Mouse (Mus musculus): ENCODE measurements around the gene Rnps1. TPM values are rescaled to one million over a fixed set of nuclear protein-coding genes. Genes with fewer than 3 reads are reported as not detected.
"Not testable (repeated sequence)": the region's sequence is repeated elsewhere in the genome, so short reads cannot be mapped to it uniquely, and the experiment has no call there.

The Rnps1 gene
- polyA plus RNA-seq, 1 experiment from 2014 or later: 240 TPM

GRCm38 (mm10) chr17:24427170-24427557 lies 12.8 kb downstream of the Rnps1 start:
- DNase-seq (ENCODE audit: low spot score): no peak

- DNase-seq (ENCODE audit: low spot score): no peak
Measured at GRCm38 (mm10) chr17:24429201-24429983, 15.0 kb downstream of the Rnps1 start.

GRCm38 (mm10) chr17:24437016-24437415 lies 22.7 kb downstream of the Rnps1 start:
- peak; percentile 65 for DNase-seq (ENCODE audit: low spot score)

- DNase-seq (ENCODE audit: low spot score): no peak
Measured at GRCm38 (mm10) chr17:24440377-24440776, 26.0 kb downstream of the Rnps1 start.

DNA sequence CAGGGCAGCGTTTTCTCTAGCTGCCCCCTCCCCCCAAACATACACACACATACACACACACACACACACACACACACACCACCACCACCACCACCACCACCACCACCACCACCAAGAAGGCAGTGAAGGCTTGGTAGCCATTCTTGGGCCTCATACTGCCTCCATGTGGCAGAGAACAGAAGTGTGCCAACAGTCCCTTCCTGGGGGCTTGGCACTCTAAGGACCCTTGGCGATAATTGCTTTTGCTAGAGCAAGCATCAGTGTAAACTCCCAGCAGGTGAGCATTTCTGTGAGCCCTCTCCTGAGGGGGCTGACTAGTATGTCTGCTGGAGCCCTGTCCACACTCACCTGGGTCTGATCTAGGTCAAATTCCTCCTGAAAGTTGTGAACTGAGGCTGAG lies 26.8 kb downstream of the Rnps1 start:
- no peak for DNase-seq (ENCODE audit: low spot score)

DNA sequence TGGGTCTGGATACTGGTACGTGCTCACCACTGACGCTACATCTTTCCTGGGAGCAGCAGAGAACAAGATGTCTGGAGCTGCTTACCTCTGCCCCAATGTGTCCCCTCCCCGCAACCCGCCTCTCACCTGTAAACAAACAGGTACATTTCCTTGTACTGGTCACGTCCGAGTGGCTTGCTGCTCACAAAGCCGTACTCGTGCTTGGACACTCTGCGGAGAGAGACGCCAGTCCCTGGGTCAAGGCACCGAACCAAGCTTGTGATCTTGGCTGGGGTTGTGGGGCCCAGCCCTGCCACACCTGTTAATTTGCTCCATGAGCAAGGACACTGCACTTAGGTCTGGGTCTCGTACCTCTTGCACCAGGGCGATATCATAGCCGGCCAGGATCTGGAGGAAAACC lies 27.7 kb downstream of the Rnps1 start:
- DNase-seq (ENCODE audit: low spot score): no peak

GRCm38 (mm10) chr17:24442632-24443155 lies 28.3 kb downstream of the Rnps1 start, which contains the start of gene Dnase1l2:
Gene Dnase1l2 (minus strand): TSS chr17:24443105.
- DNase-seq (ENCODE audit: low spot score): no peak

GRCm38 (mm10) chr17:24443409-24443808 lies 29.0 kb downstream of the Rnps1 start:
- DNase-seq (ENCODE audit: low spot score): no peak

- no peak for DNase-seq (ENCODE audit: low spot score)
Measured at GRCm38 (mm10) chr17:24446590-24446989, 32.2 kb downstream of the Rnps1 start.

DNA sequence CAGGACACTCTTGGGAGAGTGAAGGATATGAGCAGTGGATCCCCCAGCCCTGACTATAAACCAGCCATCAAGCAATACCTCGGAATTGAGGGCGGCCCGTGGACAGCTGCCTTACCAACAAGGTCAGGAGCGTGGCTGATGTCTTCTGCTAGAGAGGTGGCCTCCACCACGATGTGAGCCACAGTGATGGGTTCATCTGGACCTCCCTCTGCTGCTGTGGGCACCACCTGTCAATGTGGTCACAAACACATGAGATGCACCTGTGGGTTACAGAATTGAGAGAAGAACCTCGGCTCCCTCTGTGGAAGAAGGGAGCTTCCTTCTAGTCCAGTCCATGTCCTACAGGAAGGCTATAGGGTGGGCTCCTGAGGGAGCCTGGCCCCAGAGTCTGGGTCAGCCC lies 35.1 kb downstream of the Rnps1 start:
- no peak for DNase-seq (ENCODE audit: low spot score)

DNA sequence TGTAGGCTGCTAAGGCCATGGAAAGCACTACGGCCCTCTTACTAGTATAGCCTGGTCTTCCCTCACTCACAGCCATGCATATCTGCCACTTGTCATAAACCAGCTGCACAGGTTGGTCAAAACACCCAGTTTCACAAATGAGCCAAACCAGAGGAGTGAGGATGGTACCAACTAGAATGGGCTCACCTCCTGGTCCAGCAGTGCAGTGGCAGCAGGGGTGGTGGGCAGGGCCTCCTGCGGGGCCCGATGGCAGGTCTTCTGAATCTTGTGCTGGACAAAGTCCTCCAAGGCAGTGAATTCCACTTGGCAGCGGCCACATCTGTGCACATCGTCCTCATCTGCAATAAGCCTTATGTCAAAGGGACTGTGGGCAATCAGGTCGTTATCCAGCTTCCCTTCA lies 36.9 kb downstream of the Rnps1 start:
- DNase-seq (ENCODE audit: low spot score): no peak

- no peak for DNase-seq (ENCODE audit: low spot score)
Measured at GRCm38 (mm10) chr17:24453372-24453771, 39.0 kb downstream of the Rnps1 start.

DNA sequence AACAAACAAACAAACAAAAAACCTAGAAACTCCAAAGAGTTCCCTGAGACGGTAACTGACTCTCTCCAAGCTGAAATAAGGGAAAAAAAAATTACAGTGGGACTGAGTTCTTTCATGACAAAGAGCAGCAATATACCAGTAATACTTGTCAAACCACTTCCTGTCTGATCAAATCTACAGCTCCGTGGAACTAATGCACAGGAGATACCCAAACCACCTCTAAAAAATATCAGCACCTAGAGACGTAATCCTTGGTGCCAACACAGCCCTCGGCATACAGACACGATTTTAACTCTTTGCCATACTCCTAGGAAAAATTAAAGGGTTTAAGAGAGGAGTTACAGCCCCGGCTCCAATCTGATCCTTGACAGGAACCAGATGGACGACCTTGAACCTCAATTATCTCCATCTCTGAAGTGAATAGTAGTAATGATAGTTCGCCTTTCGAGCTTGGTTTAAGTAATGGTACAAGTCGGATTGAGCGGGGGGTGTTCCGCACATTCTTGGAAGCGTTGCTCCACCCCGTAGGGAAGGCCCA lies 39.9 kb downstream of the Rnps1 start:
- peak; percentile 33 for DNase-seq (ENCODE audit: low spot score)

- DNase-seq (ENCODE audit: low spot score): peak; percentile 99
Measured at GRCm38 (mm10) chr17:24454756-24455522, 40.6 kb downstream of the Rnps1 start.

- DNase-seq (ENCODE audit: low spot score): not testable (repeated sequence)
Measured at GRCm38 (mm10) chr17:24455523-24456206, 41.3 kb downstream of the Rnps1 start.

DNA sequence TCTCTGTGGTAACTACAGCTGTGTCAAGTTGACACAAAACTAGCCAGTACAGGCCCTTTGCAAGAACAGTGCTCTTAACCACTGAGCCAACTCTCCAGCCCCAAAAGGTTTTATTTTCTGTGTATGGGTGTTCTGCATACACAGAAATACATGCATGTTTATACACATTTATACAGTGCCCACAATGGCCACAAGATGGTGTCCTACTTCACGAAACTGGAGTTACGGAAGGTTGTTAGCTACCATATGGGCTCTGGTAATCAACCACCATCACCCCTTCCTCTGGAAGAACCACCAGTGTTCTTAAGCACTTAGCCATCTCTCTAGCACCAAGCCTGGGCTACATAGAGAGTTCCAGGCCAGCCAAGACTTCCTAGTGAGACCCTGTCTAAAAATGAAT lies 47.2 kb downstream of the Rnps1 start:
- DNase-seq (ENCODE audit: low spot score): peak; percentile 68

GRCm38 (mm10) chr17:24462932-24463331 lies 48.6 kb downstream of the Rnps1 start:
- DNase-seq (ENCODE audit: low spot score): no peak

DNA sequence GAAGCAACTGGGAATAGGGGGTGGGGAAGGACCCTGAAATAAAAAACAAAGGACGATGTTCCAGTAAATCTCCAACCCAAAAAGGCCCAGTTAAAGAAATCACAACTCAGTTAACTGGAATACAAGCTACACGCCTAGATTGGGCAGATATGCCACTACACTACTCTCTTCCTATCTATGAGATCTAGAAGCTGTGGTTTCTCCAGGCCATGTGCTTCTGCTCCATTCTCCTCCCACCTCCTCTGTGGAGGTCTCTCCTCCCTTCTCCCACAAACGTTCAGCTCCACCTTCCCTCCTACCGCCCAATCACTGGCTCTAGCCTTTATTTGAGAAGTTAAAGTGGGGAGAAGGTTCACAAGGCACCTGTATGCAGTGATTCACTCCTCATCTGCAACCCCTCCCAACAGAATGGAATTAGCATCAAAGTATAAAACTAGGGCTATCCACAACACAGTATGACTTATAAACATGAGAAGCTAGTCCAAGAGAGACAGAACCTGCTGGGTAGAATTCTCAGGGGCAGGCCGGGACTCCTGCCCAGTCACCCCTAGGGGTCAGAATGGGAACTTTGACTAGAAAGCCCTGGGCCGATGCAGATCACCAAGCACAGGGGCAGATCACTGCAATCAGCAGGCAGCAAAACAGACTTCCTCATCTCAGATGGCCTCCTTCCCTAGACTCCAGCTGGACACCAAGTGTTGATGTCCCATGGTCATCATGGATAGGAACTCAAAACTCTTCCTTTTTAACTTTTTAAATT lies 49.2 kb downstream of the Rnps1 start:
- no peak for DNase-seq (ENCODE audit: low spot score)

GRCm38 (mm10) chr17:24468636-24469246 lies 54.4 kb downstream of the Rnps1 start:
- no peak for DNase-seq (ENCODE audit: low spot score)

DNA sequence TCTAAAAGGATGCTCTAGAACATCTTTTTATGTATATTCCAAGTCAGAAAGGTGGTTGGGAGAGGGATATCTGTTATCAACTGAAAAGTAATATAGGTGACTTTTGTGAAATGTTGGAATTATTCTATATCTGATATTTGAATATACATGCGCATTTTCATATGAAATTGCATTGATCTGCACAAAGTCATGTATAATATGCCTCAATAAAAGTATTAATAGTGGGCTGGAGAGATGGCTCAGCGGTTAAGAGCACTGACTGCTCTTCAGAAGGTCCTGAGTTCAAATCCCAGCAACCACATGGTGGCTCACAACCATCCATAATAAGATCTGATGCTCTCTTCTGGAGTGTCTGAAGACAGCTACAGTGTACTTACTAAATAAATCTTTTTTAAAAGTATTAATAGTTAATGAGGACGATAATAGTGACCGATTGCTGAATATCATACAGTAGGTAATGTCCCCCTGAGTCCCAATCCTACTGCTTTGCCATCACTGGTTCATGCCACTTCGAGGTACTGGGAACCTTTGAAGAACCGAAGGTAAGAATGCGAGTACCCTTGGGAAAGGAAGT lies 55.1 kb downstream of the Rnps1 start:
- DNase-seq (ENCODE audit: low spot score): no peak

Data from thymus, postnatal 0 days (tissue).